Mouse (Mus musculus): ENCODE measurements around the gene Fyn. TPM values are rescaled to one million over a fixed set of nuclear protein-coding genes. Genes with fewer than 3 reads are reported as not detected.

Fyn gene
- 100 to 1,000 TPM; 116 to 117 TPM for total RNA-seq (2021)
- long read RNA-seq, experiment 1, transcript Fyn-202 (14 exons, 3,528 nt) = major isoform, 162 of 218 reads
- long read RNA-seq, experiment 1, transcript Fyn-201 (14 exons, 3,562 nt) = minor isoform, 11 of 218 reads
- long read RNA-seq, experiment 1, partial matches to known transcripts = 25 of 218 reads
- long read RNA-seq, experiment 1, other reads (novel, unspliced or antisense) = 20 of 218 reads
- long read RNA-seq, experiment 2, transcript Fyn-202 (14 exons, 3,528 nt) = major isoform, 125 of 177 reads
- long read RNA-seq, experiment 2, transcript Fyn-201 (14 exons, 3,562 nt) = minor isoform, 15 of 177 reads
- long read RNA-seq, experiment 2, partial matches to known transcripts = 11 of 177 reads
- long read RNA-seq, experiment 2, other reads (novel, unspliced or antisense) = 26 of 177 reads

DNA sequence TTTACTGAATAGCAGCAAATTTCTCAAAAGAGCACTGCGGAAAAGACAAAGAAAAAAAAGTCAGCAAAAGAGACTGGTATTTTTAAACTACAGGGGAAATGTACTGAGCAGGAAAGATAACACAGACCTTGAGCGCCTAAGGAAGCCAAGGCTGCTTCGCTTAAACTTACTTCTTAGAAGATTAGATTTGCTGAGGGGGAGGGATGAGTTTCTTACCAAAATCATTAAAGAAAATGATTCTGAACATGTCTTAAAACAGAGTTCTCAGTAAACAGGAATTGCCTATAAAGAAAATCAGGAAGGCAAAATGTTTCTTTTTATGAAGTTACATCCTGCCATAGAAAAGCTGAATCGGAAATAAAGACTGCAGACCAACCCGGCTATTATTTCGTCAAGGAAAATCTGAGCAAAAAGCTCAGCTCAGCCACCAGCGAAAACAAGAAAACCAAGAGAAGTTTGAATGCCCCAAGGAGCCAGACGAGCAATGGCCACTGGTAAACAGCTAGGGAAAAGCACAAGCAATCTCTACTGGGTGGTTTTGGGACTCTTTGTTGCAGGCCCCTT, at the start of gene Fyn:
Gene Fyn, plus strand, starts transcription at position 284 of the 564 bp plus-strand sequence.
- intact Hi-C loops (cut with DNase I) = loop anchor here (5.0 kb wide), 1 partner anchor 131 kb away; no protein-coding TSS in a partner anchor
- no peak for DNase-seq (ENCODE audit: extremely low spot score in 1 of 2, low spot score in 2 of 2)
- Histone ChIP-seq H3K4me3 (peak within 1 kb of the TSS; percentile 78), H3K27ac (peak within 1 kb of the TSS; percentile 96)
- no peak for TF ChIP-seq CTCF (IDR thresholded peaks at IDR 0.05)

GRCm38 (mm10) chr10:39320798-39321622, 47.6 kb upstream of the Fyn start:
- peak in 1 of 2 experiments; percentile 13 for DNase-seq (ENCODE audit: extremely low spot score in 1 of 2, low spot score in 2 of 2)
- no peak for TF ChIP-seq CTCF (IDR thresholded peaks at IDR 0.05)
- H3K4me3 ChIP-seq = no peak overlapping the region
- no peak overlapping the region for H3K27ac ChIP-seq
- intact Hi-C loops (cut with DNase I) = no loop called here

DNA sequence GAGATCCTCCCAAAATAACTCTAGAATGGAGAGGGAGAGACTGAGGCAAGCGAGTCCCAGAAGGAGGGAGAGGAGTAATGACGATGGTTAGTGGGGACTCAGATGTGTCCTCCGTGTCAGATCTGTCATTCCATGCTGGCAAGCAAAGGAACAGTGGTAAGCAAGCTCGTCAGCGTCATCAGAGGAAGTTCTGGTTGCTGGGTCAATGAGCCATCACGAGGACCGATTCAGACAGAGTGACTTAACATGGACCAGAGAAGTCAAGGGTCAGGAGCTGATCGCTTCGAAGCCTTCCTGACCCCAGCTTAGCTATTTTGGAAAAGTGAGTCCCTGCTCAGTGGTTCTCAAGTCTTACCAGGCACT, 47.1 kb upstream of the Fyn start:
- DNase-seq (ENCODE audit: extremely low spot score in 1 of 2, low spot score in 2 of 2) = no peak
- Histone ChIP-seq H3K4me3 (no peak overlapping the region), H3K27ac (no peak overlapping the region)
- intact Hi-C loops (cut with DNase I) = no loop called here
- TF ChIP-seq CTCF (IDR thresholded peaks at IDR 0.05) = no peak

DNA sequence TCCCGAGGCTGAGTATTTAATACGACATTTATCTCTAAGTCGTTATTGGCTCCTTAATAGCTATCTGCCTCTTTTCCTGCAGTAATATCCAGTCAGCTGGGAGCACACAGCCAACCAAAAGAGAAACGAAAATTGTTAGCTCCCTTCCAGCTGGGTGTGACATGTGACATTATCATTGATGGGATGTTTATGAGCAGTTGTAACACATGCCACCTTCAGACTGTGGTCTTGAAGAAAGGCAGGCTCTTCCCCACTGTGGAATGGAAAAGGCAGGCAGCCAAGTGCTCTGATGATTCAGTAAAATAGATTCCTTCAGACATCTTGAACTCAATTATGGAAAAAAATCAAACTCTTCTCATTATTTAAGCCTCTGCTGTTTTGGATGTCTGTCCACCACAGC, 46.5 kb upstream of the Fyn start:
- no peak for DNase-seq (ENCODE audit: extremely low spot score in 1 of 2, low spot score in 2 of 2)
- TF ChIP-seq CTCF (IDR thresholded peaks at IDR 0.05) = no peak
- Histone ChIP-seq H3K4me3 (no peak overlapping the region), H3K27ac (no peak overlapping the region)
- intact Hi-C loops (cut with DNase I) = no loop called here

- TF ChIP-seq CTCF (IDR thresholded peaks at IDR 0.05) = no peak
- no peak for DNase-seq (ENCODE audit: extremely low spot score in 1 of 2, low spot score in 2 of 2)
- Histone ChIP-seq H3K4me3 (no peak overlapping the region), H3K27ac (no peak overlapping the region)
- intact Hi-C loops (cut with DNase I) = no loop called here
These were observed 44.4 kb upstream of the Fyn start for GRCm38 (mm10) chr10:39324291-39324690.

DNA sequence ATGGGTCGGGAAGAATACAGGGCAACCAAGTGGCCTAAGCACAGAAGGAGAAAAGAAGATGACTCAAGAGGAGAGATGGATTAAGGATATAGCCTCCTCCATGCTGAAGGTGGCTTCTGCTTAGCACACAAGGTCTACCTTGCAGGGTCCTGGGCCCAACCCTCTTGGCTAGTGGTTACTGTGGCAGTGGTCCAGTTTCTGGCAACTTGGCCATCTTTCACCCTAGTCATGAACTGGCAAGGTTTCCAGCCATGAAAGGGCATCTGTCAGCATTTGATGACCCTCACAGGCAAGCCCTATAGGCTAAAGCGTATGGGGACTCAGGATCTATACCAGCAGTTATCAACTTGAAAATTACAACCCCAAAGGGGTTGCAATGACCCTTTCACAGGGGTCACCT, 40.0 kb upstream of the Fyn start:
- DNase-seq (ENCODE audit: extremely low spot score in 1 of 2, low spot score in 2 of 2) = no peak
- Histone ChIP-seq H3K4me3 (no peak overlapping the region), H3K27ac (no peak overlapping the region)
- intact Hi-C loops (cut with DNase I) = no loop called here
- no peak for TF ChIP-seq CTCF (IDR thresholded peaks at IDR 0.05)

- TF ChIP-seq CTCF (IDR thresholded peaks at IDR 0.05) = no peak
- Histone ChIP-seq H3K4me3 (no peak overlapping the region), H3K27ac (no peak overlapping the region)
- intact Hi-C loops (cut with DNase I) = no loop called here
- DNase-seq (ENCODE audit: extremely low spot score in 1 of 2, low spot score in 2 of 2) = no peak
These were observed 34.3 kb upstream of the Fyn start for GRCm38 (mm10) chr10:39334320-39334719.

DNA sequence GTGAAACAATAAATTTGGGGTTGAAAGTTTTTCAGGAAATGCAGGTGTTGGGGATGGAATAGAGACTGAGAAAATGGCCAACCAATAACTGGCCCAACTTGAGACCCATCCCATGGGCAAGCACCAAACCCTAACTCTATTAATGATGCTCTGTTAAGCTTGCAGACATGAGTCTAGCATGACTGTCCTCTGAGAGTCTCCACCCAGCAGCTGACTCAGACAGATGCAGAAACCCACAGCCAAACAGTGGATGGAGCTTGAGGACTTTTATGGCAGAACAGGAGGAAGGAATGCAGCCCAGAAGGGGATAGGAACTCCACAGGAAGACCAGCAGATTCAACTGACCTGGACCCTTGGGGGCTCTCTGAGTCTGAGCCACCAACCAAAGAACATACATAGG, 32.8 kb upstream of the Fyn start:
- no peak overlapping the region for H3K27ac ChIP-seq
- TF ChIP-seq CTCF (IDR thresholded peaks at IDR 0.05) = no peak
- no peak for DNase-seq (ENCODE audit: extremely low spot score in 1 of 2, low spot score in 2 of 2)
- no peak overlapping the region for H3K4me3 ChIP-seq
- intact Hi-C loops (cut with DNase I) = no loop called here

DNA sequence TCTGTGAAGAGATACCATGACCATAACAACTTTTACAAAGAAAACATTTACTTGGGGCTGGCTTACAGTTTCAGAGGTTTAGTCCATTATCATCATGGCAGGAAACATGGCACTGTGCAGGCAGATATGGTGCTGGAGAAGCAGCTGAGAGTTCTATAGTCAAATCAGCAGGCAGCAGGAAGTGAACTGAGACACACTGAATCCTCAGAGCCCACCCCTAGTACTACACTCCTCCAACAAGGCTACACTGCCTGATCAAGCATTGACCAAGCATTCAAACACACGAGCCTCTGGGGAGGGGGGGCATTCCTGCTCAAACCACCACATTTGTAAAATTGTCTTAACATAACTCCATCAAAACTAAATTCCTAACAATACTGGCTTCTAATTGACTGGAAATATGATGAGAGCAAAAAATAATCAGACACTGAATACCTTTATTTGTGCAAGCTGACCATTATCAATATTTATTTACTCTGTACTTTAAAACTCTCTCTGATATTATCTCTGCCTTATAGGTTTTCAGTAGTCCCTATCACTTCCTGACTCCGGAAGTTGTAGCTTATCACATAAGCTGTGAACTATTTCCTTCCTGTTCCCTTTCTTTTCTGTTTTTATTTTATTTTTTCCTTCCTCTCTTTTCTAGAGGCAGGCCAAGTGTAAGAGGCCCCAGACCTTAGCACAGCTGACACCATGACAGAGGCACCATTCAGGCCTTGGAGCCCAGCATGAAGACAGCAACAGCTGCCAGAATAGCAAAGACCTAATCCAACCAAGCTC, 29.3 kb upstream of the Fyn start:
- Histone ChIP-seq H3K27ac (no peak overlapping the region), H3K4me3 (no peak overlapping the region)
- TF ChIP-seq CTCF (IDR thresholded peaks at IDR 0.05) = no peak
- no peak for DNase-seq (ENCODE audit: extremely low spot score in 1 of 2, low spot score in 2 of 2)
- intact Hi-C loops (cut with DNase I) = no loop called here

GRCm38 (mm10) chr10:39339969-39340236, 28.8 kb upstream of the Fyn start:
- DNase-seq (ENCODE audit: extremely low spot score in 1 of 2, low spot score in 2 of 2) = no peak
- TF ChIP-seq CTCF (IDR thresholded peaks at IDR 0.05) = no peak
- H3K4me3 ChIP-seq = no peak overlapping the region
- intact Hi-C loops (cut with DNase I) = no loop called here
- H3K27ac ChIP-seq = no peak overlapping the region

GRCm38 (mm10) chr10:39343551-39343950, 25.1 kb upstream of the Fyn start:
- TF ChIP-seq CTCF (IDR thresholded peaks at IDR 0.05) = no peak
- DNase-seq (ENCODE audit: extremely low spot score in 1 of 2, low spot score in 2 of 2) = no peak
- H3K4me3 ChIP-seq = no peak overlapping the region
- H3K27ac ChIP-seq = no peak overlapping the region
- intact Hi-C loops (cut with DNase I) = no loop called here

- no peak overlapping the region for H3K4me3 ChIP-seq
- intact Hi-C loops (cut with DNase I) = no loop called here
These were observed 22.7 kb upstream of the Fyn start for GRCm38 (mm10) chr10:39345921-39346320.

More at GRCm38 (mm10) chr10:39345921-39346320, 22.7 kb upstream of the Fyn start:
- no peak overlapping the region for H3K27ac ChIP-seq
- DNase-seq (ENCODE audit: extremely low spot score in 1 of 2, low spot score in 2 of 2) = no peak
- no peak for TF ChIP-seq CTCF (IDR thresholded peaks at IDR 0.05)

Measured in left cerebral cortex, adult 2 months (tissue).